Mouse (Mus musculus) thymus, adult 18-20 months (tissue): ENCODE data around the gene Mmp17.

Experiments
- DNase-seq, 2 experiments: peaks; one replicate each; pipeline ENCODE4 v3.0.0; 2022; ENCODE audit warnings: mixed read lengths in 2 of 2

Mmp17 gene

GRCm38 (mm10) chr5:129583761-129584582 lies at the start of gene Mmp17:
TSS of gene Mmp17 (plus strand) at chr5:129584169.
- DNase-seq: peak; percentile 75 to 84

DNA sequence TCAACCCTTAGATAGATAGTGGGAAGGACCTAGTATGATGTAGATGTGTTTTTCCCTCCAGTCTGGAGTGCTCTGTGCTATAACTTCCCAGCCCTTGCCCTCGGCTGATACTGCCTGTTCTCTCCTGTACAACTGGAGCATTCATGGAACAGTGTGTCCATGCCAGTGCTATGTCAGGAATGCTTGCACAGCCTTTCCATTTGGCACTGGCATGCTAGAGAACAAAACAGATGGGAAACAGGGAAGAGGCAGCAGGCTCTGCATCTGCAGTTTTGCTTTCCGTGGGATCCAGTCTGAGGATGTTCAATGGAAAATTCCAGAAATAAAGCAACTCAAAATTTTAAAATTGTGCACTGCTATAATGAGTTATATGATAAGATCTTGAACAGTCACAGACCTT lies 49.5 kb upstream of the Mmp17 start:
- DNase-seq: no peak

DNA sequence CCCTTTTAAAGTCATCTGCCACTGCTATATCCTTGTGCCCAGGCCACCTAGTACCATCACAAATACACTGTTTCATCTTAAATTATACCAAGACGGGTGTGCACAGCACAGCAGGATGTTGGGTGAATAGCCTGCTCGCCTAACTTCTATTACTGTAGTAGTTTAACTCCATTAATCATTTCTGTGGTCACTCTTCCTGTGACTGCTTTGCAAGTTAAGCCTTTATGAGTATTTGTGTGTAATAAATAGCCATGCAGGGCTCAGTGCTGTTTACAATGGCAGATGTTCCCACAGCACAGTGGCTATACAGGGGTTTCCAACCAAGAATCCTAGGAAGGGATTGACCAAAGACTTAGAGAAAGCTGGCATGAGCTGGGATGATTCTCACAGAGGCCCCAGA lies 48.9 kb upstream of the Mmp17 start:
- DNase-seq: no peak

- no peak for DNase-seq
Measured at GRCm38 (mm10) chr5:129535431-129535830, 48.5 kb upstream of the Mmp17 start.

DNA sequence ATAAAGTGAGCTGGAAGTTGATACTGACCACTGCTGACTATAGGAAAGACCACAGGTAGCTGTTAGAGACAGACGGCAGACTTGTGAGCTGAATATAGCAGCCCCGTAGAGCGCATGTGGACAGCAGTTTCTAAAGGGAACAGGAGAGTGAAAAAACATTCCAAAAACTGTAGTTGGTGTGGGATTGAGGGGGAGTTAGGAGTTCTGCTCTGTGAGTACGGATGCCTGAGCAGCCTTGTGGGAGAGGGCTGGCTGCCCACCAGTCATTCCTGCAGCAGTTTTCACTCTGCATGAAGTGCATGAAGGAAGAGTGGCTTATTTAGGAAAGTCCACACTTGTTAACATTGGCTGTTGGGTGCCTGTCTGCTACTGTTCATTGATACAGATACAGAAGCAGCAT lies 45.1 kb upstream of the Mmp17 start:
- DNase-seq: no peak

DNA sequence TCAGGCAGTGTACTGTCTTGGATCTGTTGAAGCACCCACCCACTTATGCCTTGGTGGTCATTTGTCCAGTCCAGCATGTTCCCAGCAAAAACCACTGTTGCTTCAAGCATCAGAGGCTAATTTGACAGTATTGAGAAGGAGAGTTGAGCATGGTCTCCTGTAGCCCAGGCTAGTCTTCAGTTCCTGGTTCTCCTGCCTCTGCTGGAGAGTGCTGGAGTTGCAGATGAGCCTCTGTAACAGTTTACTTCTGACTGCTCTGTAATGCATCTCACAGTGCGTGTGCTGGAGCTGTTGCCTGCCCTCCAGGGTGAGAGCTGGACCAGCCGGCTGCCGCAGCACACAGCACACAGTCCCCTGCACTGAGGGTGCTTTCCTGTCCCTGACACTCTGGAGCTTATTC lies 41.7 kb upstream of the Mmp17 start:
- DNase-seq: no peak

- DNase-seq: no peak
Measured at GRCm38 (mm10) chr5:129545787-129546186, 38.2 kb upstream of the Mmp17 start.

DNA sequence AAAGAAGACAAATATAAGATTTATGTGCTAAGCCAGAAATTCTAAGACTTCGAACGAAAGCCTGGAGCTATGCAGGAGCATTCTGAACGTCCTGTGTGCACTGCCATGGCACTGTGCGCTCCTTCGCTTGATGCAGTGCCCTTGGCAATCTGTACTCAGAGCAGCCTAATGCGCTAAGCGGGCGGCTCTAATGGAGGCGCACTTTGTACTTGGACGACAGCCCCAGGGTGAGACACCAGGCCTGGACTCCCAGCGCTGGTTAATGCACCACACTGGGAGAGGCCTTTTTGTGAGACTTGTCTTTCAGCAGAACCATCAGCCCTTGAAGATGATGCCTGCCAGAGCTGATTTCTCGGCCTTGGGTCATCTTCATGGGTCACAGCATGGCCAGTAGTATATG lies 34.3 kb upstream of the Mmp17 start:
- no peak for DNase-seq

DNA sequence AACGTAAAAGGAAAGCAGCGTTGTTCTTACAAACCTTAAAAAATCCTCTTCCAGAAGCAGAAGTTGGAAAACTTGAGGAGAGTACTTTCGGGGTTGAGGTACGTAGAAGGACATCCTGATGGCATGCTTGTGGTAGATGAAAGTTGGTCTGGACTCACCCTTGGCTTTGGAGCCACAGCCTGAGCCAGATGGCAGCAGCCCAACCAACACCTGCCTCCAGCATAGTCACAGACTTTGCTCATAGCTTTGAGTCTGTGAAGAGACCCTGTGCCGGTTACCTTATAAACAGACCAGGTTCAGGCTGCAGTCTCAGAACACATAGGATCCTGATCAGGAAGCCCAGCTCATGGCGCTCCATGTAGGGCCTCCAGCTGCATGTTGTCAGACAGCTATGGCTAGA lies 33.2 kb upstream of the Mmp17 start:
- no peak for DNase-seq

DNA sequence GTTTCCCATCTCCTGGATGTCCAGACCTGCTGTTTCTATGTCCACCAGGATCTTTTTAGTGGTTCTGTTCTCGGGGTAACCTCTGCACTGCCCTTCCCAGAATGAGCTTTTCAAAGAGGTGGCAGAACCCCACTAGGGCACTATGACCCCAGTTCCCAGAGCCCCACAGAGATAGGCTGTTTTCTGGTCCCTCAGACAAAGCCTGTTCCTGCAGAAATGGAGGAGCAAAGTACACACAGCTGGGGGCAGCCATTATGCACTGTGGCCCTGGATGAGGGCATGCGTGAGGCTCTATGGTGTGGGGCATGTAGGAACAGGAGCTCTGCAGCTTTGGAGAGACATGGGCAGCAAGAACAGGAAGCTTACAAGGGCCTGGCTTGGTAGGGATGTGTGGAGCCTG lies 32.0 kb upstream of the Mmp17 start:
- DNase-seq: no peak

DNA sequence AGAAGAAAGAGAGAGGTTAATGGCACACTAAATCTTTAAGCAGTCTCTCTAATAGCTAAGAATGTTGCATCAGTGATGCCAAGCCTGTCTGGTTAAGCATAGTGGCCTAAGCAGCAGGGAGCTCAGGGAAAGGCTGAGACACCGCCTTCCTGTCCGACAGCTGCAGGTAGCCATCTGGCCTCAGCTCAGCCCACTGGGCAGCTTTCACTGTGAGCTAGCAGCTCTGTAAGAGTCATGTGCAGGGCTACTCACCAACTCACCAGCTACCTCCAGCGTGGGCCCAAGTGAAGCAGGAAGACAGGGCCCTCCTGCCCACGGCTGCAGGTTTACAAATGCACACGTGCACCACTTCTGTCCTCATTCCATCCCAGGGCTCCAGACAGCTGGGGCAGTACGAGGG lies 30.3 kb upstream of the Mmp17 start:
- no peak for DNase-seq

DNA sequence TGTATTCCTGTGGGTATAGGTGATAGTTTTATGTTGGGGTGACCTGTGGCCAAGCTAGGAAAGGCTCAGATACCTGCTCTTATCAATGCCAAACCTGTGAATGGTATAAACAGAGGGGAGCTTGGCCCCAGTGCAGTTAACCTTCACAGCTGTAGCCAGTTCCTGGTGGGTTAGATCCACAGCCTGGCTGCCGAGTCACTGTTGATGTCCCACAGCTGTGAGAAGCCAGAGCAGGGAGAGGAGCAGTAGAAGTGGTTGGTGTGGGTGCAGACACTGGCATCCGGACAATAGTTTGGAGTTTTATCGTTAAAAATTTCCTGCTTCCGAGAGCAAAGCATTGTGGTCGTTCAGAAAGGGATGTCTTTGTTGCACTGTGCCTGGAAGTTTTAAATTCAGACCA lies 25.4 kb upstream of the Mmp17 start:
- no peak for DNase-seq

DNA sequence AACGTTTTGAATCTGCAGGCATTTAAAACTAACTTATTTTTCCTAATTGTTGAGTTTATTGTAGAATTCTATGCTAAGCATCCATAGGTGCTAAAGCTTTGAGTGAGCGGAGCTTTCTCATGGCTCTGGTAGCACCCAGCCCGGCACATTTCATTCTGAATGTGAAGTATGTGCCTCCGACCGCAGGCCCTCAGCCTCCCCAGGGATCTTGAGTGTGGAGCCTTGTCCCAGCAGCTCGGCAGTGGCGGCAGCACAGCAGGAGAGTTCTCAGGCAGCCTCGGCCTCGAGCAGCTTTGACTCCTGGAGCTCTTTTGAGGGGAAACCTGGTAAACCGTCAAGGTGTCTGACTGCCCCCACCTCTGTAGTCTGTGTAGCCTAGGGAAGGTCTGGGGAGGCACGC lies 24.7 kb upstream of the Mmp17 start:
- no peak for DNase-seq

DNA sequence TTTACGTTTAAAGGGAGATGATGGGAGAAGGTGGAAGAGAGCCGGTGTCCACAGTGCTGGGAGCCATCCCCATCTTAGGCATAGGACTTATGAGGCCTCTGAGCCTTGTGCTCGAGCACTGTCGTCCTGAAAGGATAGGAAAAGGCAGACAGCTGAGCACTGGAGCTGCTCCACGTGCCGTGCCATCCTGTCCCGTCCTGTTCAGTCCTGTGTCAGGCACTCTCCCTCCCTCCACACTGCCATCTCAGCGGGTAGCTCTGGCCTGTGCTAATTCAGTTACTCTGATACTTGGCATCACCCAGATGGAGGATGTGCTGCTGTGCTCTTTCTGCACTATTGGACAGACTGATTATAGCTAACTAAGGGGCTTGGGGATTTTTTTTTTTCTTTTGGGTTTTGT lies 21.6 kb upstream of the Mmp17 start:
- no peak for DNase-seq

DNA sequence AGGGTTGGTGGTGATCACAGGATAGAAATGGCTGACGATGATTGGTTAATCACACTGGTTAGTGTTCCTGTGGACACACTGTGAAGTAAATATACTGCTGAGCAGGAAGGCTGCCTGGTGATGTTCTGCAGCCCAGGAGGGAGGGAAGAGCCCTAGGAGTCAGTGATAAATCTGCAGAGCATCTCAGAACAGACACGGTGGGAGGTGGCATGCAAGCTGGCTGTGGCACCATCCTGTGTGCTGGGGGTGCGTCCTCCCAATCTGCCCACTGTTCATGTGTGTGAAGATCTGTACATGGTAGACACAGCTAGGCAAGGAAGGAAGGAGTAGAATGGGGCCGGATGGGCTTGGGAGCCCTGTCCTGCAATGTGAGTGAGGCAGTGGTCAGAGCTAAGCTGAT lies 15.4 kb upstream of the Mmp17 start:
- no peak for DNase-seq

DNA sequence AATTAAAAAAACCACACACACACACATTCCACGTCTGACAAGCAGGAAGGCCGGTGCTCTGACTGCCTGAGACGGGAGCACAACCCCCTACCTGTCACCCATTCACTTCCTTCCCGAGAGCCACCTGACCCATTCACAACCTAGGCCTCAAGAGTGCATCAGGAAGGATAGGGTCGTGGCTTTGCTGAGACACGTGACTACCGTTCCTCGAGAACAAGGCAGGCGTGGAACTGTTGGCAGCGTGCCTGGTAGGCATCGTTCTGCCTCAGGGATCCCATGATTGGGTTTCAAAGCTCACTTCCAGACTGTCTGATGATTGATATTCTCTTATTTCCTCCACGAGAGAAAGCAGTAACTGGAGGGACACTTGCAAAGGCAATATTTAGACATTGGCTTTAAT lies 5.8 kb upstream of the Mmp17 start:
- no peak for DNase-seq

GRCm38 (mm10) chr5:129580046-129580445 lies 3.9 kb upstream of the Mmp17 start:
- no peak for DNase-seq

- no peak for DNase-seq
Measured at GRCm38 (mm10) chr5:129580572-129580971, 3.4 kb upstream of the Mmp17 start.

DNA sequence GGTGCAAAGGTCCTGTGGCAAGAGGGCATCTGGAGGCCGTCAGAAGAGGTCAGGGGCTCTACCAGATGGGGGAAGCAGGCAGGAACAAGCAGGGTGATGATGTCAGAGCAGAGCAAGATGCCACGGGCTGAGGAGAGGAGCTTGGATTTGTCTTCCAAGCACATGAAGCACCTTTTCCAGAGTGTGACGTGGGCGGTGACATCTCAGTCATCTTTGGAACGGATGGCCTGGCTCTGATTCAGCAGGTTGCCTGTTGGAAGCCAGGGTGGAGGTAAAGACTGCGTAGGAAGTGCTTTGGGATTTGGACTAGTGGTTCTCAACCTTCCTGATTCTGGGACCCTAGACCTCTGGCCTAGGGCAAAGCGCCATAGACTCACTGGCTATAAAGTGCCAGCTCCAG lies 3.0 kb upstream of the Mmp17 start:
- DNase-seq: no peak

DNA sequence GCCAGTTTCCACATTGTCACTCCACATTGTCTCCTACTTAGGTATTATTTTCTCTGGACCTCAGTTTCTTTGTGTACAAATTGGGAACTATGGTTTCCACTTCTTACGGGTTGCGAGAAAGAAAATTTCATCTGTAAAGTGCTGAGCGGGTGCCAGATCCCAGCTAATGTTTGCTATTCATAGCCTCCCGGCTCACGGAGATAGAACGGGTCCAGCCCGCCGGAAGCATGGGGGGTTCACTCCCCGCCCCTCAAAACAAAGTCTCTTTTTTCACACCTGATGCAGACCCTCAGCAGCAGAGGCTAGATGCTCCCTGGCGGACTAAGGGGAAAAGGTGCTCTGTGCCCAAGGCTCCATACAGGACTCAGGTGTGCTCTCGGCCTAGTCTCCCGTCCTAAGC lies 638 bp upstream of the Mmp17 start:
- no peak for DNase-seq

- peak; percentile 28 to 41 for DNase-seq
Measured at GRCm38 (mm10) chr5:129584583-129585541, 893 bp downstream of the Mmp17 start.

DNA sequence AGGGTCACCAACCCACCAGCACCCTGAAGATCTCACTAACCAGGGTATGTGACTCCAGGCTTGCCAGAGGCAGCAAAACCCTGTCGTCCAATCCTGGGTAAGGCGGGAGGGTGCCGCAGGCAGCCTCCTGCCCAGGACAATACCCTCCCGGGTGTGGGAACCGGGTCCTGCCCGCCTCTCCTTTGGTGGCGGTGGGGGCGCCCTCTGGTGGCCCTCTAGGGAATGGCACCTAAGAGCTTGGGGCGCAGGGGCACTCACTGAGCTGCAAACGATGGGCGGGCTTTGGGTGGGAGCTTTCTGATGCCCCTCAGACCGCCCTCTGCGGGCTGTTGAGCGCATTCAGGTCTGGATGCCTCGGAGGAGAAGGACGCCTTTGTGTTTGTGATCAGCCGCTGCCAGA lies 2.0 kb downstream of the Mmp17 start:
- peak; percentile 73 to 80 for DNase-seq

GRCm38 (mm10) chr5:129586471-129586870 lies 2.5 kb downstream of the Mmp17 start:
- DNase-seq: no peak

GRCm38 (mm10) chr5:129590915-129591314 lies 6.9 kb downstream of the Mmp17 start:
- no peak for DNase-seq
